Mouse (Mus musculus) midbrain, embryonic 11.5 days (tissue): Measurements from ENCODE around the gene Ankrd42. TPM values are rescaled to one million over a fixed set of nuclear protein-coding genes. Genes with fewer than 3 reads are reported as not detected.

Experiments used
- ATAC-seq: fragments of 200-750 bp; cut with Nextera tagmentation; 2 replicates; pipeline ENCODE4 v1.8.0; 2017; ENCODE audit warnings: moderate TSS enrichment, moderate library complexity; ENCODE audit not compliant: low FRiP score
- DNase-seq: peaks from one replicate; pipeline ENCODE4 v3.0.0; 2015; ENCODE audit warnings: low spot score; ENCODE audit errors: missing footprints
- H3K27ac ChIP-seq: fragments of 300-500 bp; sonication (generic); 2 replicates; pipeline ENCODE4 v1.5.1; 2014; ENCODE audit warnings: low read depth, low read length
- H3K27me3 ChIP-seq: fragments of 300-500 bp; sonication (generic); 2 replicates; pipeline ENCODE4 v1.6.1; 2014; ENCODE audit warnings: mild to moderate bottlenecking, low read length, moderate library complexity, mixed read lengths; ENCODE audit not compliant: control insufficient read depth, insufficient read depth
- H3K36me3 ChIP-seq: fragments of 300-500 bp; sonication (generic); 2 replicates; pipeline ENCODE4 v1.6.1; 2014; ENCODE audit warnings: mild to moderate bottlenecking, low read length, moderate library complexity, mixed read lengths; ENCODE audit not compliant: control insufficient read depth, insufficient read depth
- H3K4me1 ChIP-seq: fragments of 300-500 bp; sonication (generic); 2 replicates; pipeline ENCODE4 v1.6.1; 2014; ENCODE audit warnings: low read length; ENCODE audit not compliant: control insufficient read depth, insufficient read depth
- H3K4me2 ChIP-seq: fragments of 300-500 bp; sonication (generic); 2 replicates; pipeline ENCODE4 v1.6.1; 2014; ENCODE audit warnings: mild to moderate bottlenecking, moderate library complexity
- H3K4me3 ChIP-seq: fragments of 300-500 bp; sonication (generic); 2 replicates; pipeline ENCODE4 v1.5.1; 2014; ENCODE audit warnings: low read depth, low read length
- H3K9ac ChIP-seq: fragments of 300-500 bp; sonication (generic); 2 replicates; pipeline ENCODE4 v1.6.1; 2014; ENCODE audit warnings: low read length
- H3K9me3 ChIP-seq: fragments of 300-500 bp; sonication (generic); 2 replicates; pipeline ENCODE4 v1.6.1; 2016; ENCODE audit warnings: low read length; ENCODE audit not compliant: control insufficient read depth
- WGBS: fragments of 180-500 bp; shearing (Covaris S2); extraction: QIAGEN DNeasy Blood & Tissue Kit; methylation state at CpG from one replicate; pipeline ENCODE4 v1.1.7; 2014; 5-methylcytosine and 5-hydroxymethylcytosine counted together
- polyA plus RNA-seq: library from polyadenylated mRNA; unstranded; fragments of >200 nt; fragmentation: Nextera tagmentation; extraction: Ambion mirVana; gene quantifications from 2 replicates; pipeline ENCODE4 v1.2.1, GENCODE M21; 2014

Gene Ankrd42
- polyA plus RNA-seq, 1 experiment from 2014 or later, result 6.4 TPM

DNA sequence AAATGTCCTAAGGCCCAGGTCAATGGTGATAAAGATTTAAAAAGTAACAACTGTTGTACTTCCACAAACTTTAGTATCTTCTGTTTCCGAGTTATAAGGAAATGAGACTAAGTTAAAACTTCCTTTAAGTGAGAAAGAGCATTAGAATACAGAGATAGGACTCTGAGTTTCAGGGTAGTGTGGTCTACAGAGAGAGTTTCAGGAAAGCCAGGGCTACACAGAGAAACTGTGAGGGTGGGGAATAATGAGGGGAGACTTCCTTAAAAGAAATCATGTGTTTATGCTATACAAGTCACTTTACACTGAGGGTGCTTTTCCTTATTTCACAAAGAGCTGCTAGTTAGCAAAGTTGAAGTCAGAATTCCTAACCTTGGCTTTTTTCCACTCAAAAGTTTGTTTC is 16.4 kb upstream of the Ankrd42 start:
- no peak overlapping the region for H3K9ac ChIP-seq
- H3K4me2 ChIP-seq, result no peak overlapping the region
- no peaks in the 10 kb centered on the region for H3K27me3 ChIP-seq
- DNase-seq, result peak; percentile 23
- no peak for ATAC-seq
- no peaks in the 10 kb centered on the region for H3K9me3 ChIP-seq
- H3K4me1 ChIP-seq, result no peaks in the 10 kb centered on the region
- no peak overlapping the region for H3K4me3 ChIP-seq
- WGBS, result 87% methylated on average over 1 of the region's 1 CpGs
- peaks cover 20% of the 10 kb centered on the region for H3K36me3 ChIP-seq
- no peak overlapping the region for H3K27ac ChIP-seq

DNA sequence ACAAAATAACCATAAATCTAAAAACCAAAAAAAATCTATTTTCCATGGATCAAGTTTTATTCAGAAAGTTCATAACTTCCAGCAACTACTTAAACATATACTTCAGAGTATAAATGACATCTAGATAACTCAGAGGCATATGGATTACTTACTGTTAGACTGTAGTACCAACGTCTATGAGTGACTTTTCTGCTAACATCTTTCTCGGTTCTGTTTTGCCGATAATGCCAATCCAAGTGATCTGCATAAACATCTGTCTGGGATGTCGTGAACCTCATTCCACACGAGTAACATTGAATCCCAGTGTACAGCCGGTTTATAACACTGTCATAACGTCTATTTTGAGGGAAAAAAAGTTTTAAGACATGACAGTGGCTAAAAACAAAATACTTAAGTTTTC is 10.8 kb upstream of the Ankrd42 start:
- Histone ChIP-seq H3K4me2 (no peak overlapping the region), H3K9ac (no peak overlapping the region), H3K27me3 (no peaks in the 10 kb centered on the region), H3K27ac (no peak overlapping the region), H3K4me1 (no peaks in the 10 kb centered on the region), H3K36me3 (peaks cover 6% of the 10 kb centered on the region; the same call in 1 of the 2 replicates), H3K4me3 (no peak overlapping the region), H3K9me3 (no peaks in the 10 kb centered on the region)
- ATAC-seq (no peak), DNase-seq (peak; percentile 81)
- 96% methylated on average over 7 of the region's 7 CpGs for WGBS

DNA sequence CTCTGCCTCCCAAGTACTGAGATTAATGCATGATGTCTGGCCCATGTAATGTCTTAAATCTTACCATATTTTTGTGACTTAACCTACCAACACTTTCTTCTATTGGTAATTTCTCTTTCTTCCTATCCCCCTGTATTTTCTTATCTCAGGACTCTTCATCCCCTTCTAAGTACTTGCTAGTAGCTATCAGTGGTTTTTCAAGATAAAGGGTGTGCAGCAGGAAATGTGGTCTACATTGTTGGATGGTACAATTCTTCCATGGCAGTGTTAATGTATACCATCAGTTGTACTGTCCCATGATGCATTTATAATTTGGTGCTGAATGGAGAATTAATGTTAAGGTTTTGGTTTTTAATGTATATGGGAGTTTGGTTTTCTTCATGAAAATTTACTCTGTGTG is 5.4 kb upstream of the Ankrd42 start:
- Histone ChIP-seq H3K9ac (no peak overlapping the region), H3K4me3 (no peak overlapping the region), H3K9me3 (no peaks in the 10 kb centered on the region), H3K4me2 (no peak overlapping the region), H3K4me1 (peaks cover 4% of the 10 kb centered on the region; the same call in 1 of the 2 replicates), H3K36me3 (peaks cover 6% of the 10 kb centered on the region; the same call in 1 of the 2 replicates), H3K27ac (no peak overlapping the region), H3K27me3 (no peaks in the 10 kb centered on the region)
- ATAC-seq, result no peak
- no peak for DNase-seq

DNA sequence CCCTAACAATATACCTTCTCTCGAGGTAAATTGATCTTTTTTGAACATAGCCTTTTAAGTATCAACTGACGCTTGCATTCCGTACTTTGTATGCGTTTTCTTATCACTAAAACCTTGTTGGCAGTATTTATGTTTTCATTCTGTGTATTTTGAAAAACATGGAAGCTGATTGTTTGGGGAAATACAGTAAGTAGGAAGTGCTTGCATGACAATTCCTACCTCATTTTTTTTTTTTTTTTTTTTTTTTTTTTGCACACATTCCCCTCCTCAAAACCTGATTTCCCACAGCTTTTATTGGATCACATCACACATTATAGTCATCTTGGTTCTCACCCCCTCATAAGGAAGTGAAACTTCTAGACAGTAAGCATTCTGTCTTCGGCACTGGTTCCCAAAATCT is 1.1 kb upstream of the Ankrd42 start:
- Histone ChIP-seq H3K4me2 (peak overlapping the region; percentile 84), H3K4me1 (peaks cover 9% of the 10 kb centered on the region; the same call in 1 of the 2 replicates), H3K9ac (no peak overlapping the region), H3K36me3 (peaks cover 4% of the 10 kb centered on the region; the same call in 1 of the 2 replicates), H3K27ac (no peak overlapping the region), H3K4me3 (peak overlapping the region; percentile 71; the same call in 1 of the 2 replicates), H3K27me3 (no peaks in the 10 kb centered on the region), H3K9me3 (no peaks in the 10 kb centered on the region)
- ATAC-seq (no peak), DNase-seq (no peak)
- WGBS, result 89% methylated on average over 5 of the region's 5 CpGs

DNA sequence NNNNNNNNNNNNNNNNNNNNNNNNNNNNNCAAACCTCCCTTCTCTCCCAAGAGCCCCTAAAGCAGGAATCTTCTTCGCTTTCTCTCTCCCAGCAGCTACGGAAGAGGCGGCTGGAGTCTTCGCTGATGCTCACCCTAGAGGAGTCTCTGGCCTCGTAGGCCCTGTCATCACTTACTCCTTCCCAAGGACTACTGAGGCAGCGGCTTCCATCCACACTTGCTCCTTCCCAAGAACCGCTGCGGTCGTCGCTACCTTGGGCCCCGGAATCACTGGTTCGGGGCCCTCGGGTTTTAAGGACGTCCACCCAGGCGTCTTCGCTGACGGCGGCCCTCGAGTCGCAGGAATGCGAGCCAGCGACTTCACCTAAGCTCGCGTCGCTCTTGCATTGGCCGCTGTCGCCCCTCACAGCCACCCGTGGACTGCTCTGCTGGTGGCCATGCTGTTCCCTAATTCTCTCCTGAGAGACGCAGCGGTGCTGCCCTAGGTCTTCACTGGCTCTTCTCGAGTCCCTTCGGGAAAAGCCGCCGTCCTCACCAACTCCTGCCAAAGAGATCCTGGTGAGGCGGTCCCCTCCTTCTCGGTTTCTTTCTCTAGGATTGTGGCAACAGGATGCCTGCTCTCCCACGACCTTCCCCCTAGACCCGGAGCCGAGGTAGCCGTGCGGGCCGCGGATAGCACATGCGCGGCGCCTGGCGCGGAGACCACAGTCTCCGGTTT is 489 bp downstream of the Ankrd42 start:
- Histone ChIP-seq H3K9ac (peak overlapping the region; percentile 78), H3K36me3 (no peaks in the 10 kb centered on the region), H3K9me3 (no peaks in the 10 kb centered on the region), H3K4me2 (peak overlapping the region; percentile 95), H3K4me1 (peaks cover 9% of the 10 kb centered on the region; the same call in 1 of the 2 replicates), H3K27me3 (no peaks in the 10 kb centered on the region), H3K4me3 (peak overlapping the region; percentile 71), H3K27ac (no peak overlapping the region)
- DNase-seq, result peak; percentile 93
- WGBS, result 2% methylated on average over 48 of the region's 49 CpGs
- peak; percentile 76 for ATAC-seq

DNA sequence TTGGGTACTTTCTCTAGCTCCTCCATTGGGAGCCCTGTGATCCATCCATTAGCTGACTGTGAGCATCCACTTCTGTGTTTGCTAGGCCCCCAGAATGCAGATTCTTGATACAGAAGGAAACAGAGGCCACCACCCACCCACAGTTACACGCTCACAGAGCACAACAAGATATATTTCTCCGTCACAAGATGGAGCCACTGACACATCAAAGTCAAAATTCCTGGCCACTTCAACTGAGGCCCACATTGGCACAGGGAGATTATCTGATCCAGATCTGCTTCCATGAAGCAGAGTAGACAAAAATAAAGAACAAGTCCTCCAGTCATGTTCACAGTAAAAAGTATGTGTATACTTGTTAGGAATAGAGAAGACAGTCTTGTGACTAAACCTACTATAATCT is 6.8 kb downstream of the Ankrd42 start:
- no peak for DNase-seq
- 42% methylated on average over 2 of the region's 2 CpGs for WGBS
- no peak for ATAC-seq

DNA sequence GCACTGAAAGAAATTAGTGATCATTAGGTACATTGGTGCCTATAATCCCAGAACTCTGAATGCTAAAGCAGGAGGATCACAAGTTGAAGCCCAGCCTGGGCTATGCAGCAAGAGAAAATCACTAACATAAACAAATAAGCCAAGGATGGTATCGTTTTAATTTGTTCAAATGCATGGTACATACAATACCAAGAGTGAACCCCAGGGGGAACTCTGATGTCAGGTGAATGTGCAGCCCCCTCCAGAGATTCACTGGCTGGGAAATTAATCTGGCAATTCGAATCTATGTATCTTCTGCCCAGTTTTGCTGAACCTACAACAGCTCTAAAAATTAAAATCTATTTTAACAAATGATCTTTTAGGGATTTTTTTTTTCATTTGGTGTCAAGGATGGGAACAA is 12.5 kb downstream of the Ankrd42 start:
- WGBS, result 59% methylated on average over 2 of the region's 2 CpGs
- no peak for ATAC-seq
- H3K4me3 ChIP-seq, result no peak overlapping the region

More for the DNA sequence above, 6.8 kb downstream of the Ankrd42 start:
- no peak overlapping the region for H3K27ac ChIP-seq
- H3K4me2 ChIP-seq, result no peak overlapping the region
- H3K4me3 ChIP-seq, result no peak overlapping the region
- H3K4me1 ChIP-seq, result no peaks in the 10 kb centered on the region
- no peaks in the 10 kb centered on the region for H3K36me3 ChIP-seq
- H3K27me3 ChIP-seq, result no peaks in the 10 kb centered on the region
- H3K9ac ChIP-seq, result no peak overlapping the region
- H3K9me3 ChIP-seq, result no peaks in the 10 kb centered on the region

DNA sequence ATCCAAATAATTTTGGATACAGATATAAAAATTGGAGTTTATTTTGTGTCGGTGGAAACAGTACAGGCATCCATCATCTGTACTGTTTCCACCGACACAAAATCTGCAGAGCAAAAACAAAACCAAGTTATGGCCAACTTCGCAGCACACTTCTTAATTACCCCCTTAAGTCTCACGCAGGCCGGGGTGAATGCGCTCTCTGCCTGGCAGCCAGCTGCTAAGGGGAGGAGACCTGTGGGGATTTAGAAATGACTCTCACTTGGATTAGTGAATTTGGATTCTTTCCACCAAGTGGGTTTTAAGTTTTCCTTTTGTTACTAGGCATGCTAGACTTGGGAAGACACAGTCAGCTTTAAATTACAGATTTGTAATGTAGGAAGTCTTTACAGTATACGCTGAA is 26.1 kb downstream of the Ankrd42 start:
- H3K4me1 ChIP-seq, result no peaks in the 10 kb centered on the region
- no peaks in the 10 kb centered on the region for H3K36me3 ChIP-seq
- no peak overlapping the region for H3K9ac ChIP-seq
- H3K4me2 ChIP-seq, result no peak overlapping the region
- 61% methylated on average over 7 of the region's 7 CpGs for WGBS
- DNase-seq (no peak), ATAC-seq (no peak)
- no peak overlapping the region for H3K4me3 ChIP-seq
- no peak overlapping the region for H3K27ac ChIP-seq
- H3K27me3 ChIP-seq, result no peaks in the 10 kb centered on the region
- H3K9me3 ChIP-seq, result no peaks in the 10 kb centered on the region

More for the DNA sequence above, 12.5 kb downstream of the Ankrd42 start:
- no peaks in the 10 kb centered on the region for H3K36me3 ChIP-seq
- no peaks in the 10 kb centered on the region for H3K9me3 ChIP-seq
- no peak for DNase-seq
- H3K9ac ChIP-seq, result no peak overlapping the region
- H3K4me2 ChIP-seq, result no peak overlapping the region
- H3K4me1 ChIP-seq, result no peaks in the 10 kb centered on the region
- no peaks in the 10 kb centered on the region for H3K27me3 ChIP-seq
- H3K27ac ChIP-seq, result no peak overlapping the region

DNA sequence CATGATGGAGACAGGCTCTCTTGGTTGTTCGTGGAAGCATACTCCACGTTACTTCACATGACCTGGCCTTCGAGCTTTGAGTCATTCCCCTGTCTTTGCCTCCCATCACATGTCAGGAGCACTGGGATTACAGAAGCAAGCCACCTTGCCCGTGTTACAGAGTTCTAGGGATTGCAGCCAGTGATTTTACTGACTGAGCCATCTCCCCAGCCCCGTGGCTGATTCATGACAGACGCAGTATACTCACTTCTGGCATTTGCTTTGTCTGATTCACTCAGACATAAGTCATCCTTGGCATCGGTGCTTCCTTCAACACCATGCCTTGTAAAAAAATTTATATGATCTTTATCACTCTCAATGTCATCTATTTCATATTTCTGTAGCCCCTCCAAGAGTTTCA is 32.0 kb downstream of the Ankrd42 start:
- 0 out of 2 replicates have a peak, but pooled peaks cover 2% of the 10 kb centered on the region for H3K36me3 ChIP-seq
- DNase-seq, result no peak

More for the DNA sequence above, 32.0 kb downstream of the Ankrd42 start:
- Histone ChIP-seq H3K9me3 (no peaks in the 10 kb centered on the region), H3K27ac (no peak overlapping the region), H3K4me3 (no peak overlapping the region), H3K4me1 (no peaks in the 10 kb centered on the region), H3K4me2 (no peak overlapping the region), H3K9ac (no peak overlapping the region), H3K27me3 (no peaks in the 10 kb centered on the region)
- ATAC-seq, result no peak
- 96% methylated on average over 7 of the region's 7 CpGs for WGBS
